Mouse (Mus musculus): ENCODE measurements around the gene Tbc1d4. TPM values are rescaled to one million over a fixed set of nuclear protein-coding genes. Genes with fewer than 3 reads are reported as not detected.
"Not testable (repeated sequence)": the region's sequence is repeated elsewhere in the genome, so short reads cannot be mapped to it uniquely, and the experiment has no call there.

The Tbc1d4 gene
- polyA plus RNA-seq, 1 experiment = 10.6 TPM

DNA sequence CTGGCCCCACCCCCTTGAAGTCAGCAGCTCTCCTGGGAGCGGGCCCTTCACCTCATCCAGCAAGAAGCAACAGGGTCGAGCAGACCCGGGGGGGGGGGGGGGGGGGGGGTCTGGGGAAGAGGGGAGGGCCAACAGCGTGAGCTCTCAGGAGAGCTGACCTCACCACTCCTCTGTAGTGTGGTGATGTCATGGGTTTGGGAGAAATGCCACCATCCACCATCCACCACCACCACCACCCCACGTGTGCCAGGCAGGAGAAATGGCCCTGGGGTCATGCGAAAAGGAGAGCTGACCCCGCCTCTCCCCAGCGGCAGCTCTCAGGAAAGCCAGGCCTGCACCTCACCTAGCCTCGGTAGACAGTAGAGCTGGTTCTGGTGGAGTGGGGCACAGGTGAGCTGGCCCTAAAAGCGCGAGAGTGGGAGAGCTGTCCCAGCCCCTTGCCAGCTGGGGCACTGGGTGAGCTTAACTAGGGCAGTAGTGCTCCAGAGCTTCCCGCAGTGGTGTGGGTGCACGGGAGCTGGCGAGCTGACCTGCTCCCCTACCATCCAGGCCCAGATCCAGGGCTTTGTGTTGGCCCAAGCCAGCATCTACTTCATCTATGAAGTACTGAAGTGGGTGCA lies 11.8 kb downstream of the Tbc1d4 start:
- Histone ChIP-seq H3K4me3 (replicated peaks; ENCODE audit: extremely low read depth, low read depth, low read length) (no peak overlapping the region), H3K4me1 (ENCODE audit: control insufficient read depth, insufficient read depth, low read length) (no peaks in the 10 kb centered on the region)
- DNase-seq = no peak
- TF ChIP-seq CTCF (IDR thresholded peaks at IDR 0.05; ENCODE audit: insufficient read depth, low read length) (no peak), POLR2A (IDR thresholded peaks at IDR 0.05; ENCODE audit: borderline replicate concordance, extremely low read depth, low read depth, low read length) (no peak)
- WGBS = 85% methylated on average over 10 of the region's 14 CpGs

DNA sequence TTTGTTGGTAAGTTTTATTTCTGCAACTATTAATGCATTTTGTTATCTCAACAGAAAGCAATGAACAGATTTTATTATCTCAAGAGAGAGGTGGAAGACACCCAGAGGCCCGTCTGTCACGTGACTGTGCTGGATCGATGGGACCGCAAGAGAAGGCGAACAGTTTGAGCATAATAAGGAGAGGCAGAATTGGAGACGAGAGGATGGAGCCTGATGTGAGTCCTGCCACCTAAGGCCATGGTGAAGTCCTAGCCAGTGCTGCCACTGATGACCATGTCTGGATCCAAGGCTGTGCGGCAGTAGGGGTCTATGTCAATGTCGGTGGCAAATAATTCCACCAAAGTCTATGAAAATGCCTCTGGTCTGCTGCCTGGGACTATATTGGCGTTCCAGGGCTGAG lies 12.3 kb downstream of the Tbc1d4 start:
- no peak for DNase-seq
- no peak overlapping the region for H3K4me3 ChIP-seq (replicated peaks; ENCODE audit: extremely low read depth, low read depth, low read length)
- H3K4me1 ChIP-seq (ENCODE audit: control insufficient read depth, insufficient read depth, low read length) = no peaks in the 10 kb centered on the region
- WGBS = 97% methylated on average over 9 of the region's 9 CpGs
- no peak for TF ChIP-seq CTCF (IDR thresholded peaks at IDR 0.05; ENCODE audit: insufficient read depth, low read length)
- TF ChIP-seq POLR2A (IDR thresholded peaks at IDR 0.05; ENCODE audit: borderline replicate concordance, extremely low read depth, low read depth, low read length) = no peak

DNA sequence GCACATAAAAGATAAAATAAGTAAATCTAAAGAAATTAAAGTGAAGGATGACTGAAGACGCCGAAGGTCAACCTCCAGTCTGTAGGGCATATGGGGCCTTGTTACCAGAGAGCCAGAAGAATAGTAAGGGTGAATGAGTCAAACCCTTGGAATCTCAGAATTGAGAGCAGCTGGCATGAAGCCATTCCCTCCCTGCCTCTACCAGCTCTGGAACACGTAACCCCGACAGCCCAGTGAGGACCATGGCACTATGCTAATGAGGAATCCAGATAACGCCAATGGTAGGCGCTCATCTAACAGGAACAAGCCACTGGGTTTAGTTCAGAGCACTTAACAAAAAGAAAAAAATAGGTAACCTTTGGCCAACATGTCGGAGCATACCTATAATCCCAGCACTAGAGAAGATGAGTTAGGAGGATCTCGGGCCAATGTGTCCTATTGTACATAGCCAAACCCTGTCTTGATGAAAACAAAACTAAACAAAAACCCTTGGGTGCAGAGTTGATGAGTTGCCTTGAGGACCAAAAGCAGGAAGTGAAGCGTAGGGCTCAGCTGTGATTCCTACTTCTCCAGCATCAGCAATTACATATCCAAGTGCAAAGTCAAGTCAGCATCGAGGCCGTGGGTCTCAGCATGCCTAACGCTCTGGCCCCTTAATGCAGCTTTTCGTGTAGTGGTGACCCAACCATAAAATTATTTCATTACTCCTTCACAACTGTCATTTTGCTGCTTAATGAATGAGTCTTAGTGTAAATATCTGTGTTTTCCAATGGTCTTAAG lies 13.5 kb downstream of the Tbc1d4 start:
- TF ChIP-seq POLR2A (IDR thresholded peaks at IDR 0.05; ENCODE audit: borderline replicate concordance, extremely low read depth, low read depth, low read length) (no peak), CTCF (IDR thresholded peaks at IDR 0.05; ENCODE audit: insufficient read depth, low read length) (no peak)
- H3K4me1 ChIP-seq (ENCODE audit: control insufficient read depth, insufficient read depth, low read length) = no peaks in the 10 kb centered on the region
- 90% methylated on average over 13 of the region's 13 CpGs for WGBS
- H3K4me3 ChIP-seq (replicated peaks; ENCODE audit: extremely low read depth, low read depth, low read length) = no peak overlapping the region
- DNase-seq = no peak

DNA sequence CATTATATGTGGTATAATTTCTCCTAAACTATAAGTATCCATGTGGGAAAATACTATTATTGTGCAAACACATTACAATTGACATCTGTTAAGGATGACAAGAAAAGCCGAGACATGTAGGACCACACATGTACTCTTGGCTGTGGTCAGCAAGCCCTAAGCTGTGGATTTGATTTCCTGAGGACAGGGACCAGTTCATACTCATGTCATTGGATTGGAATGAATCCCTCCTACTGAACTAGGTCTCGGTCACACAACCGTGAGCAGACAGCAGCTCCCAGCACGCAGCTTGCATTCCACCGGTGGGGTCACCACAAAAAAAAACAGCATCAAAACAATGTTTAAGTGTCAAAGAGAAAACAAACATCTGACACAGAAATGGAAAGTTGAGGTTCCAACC lies 15.0 kb downstream of the Tbc1d4 start:
- TF ChIP-seq CTCF (IDR thresholded peaks at IDR 0.05; ENCODE audit: insufficient read depth, low read length) = no peak
- TF ChIP-seq POLR2A (IDR thresholded peaks at IDR 0.05; ENCODE audit: borderline replicate concordance, extremely low read depth, low read depth, low read length) = no peak
- no peak overlapping the region for H3K4me3 ChIP-seq (replicated peaks; ENCODE audit: extremely low read depth, low read depth, low read length)
- 84% methylated on average over 5 of the region's 5 CpGs for WGBS
- DNase-seq = no peak
- H3K4me1 ChIP-seq (ENCODE audit: control insufficient read depth, insufficient read depth, low read length) = no peaks in the 10 kb centered on the region

DNA sequence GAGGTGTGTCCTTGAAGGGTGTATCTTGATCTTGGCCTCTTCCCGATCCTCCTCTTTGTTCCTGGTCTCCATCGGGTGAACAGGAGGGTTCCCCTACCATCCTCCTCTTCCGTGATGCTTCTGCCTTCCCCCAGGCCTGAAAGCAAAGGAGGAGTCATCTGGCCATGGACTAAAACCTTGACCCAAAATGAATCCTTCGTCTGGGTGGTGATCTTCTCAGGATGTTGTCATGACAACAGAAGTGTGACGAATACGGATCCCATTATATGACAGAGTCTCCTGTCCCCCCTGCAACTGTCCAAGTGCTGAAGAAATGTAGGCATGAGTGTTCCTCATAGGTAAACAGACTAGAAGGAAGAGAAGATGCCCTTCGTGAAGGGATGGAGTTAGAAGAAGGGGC lies 15.7 kb downstream of the Tbc1d4 start:
- Histone ChIP-seq H3K4me3 (replicated peaks; ENCODE audit: extremely low read depth, low read depth, low read length) (no peak overlapping the region), H3K4me1 (ENCODE audit: control insufficient read depth, insufficient read depth, low read length) (no peaks in the 10 kb centered on the region)
- 86% methylated on average over 7 of the region's 7 CpGs for WGBS
- TF ChIP-seq CTCF (IDR thresholded peaks at IDR 0.05; ENCODE audit: insufficient read depth, low read length) (no peak), POLR2A (IDR thresholded peaks at IDR 0.05; ENCODE audit: borderline replicate concordance, extremely low read depth, low read depth, low read length) (no peak)
- no peak for DNase-seq

GRCm38 (mm10) chr14:101591101-101591500 lies 17.9 kb downstream of the Tbc1d4 start:
- WGBS = 88% methylated on average over 5 of the region's 5 CpGs
- TF ChIP-seq POLR2A (IDR thresholded peaks at IDR 0.05; ENCODE audit: borderline replicate concordance, extremely low read depth, low read depth, low read length) (no peak), CTCF (IDR thresholded peaks at IDR 0.05; ENCODE audit: insufficient read depth, low read length) (no peak)
- no peaks in the 10 kb centered on the region; the same call in 1 of the 2 replicates for H3K4me1 ChIP-seq (ENCODE audit: control insufficient read depth, insufficient read depth, low read length)
- no peak overlapping the region for H3K4me3 ChIP-seq (replicated peaks; ENCODE audit: extremely low read depth, low read depth, low read length)
- DNase-seq = no peak

DNA sequence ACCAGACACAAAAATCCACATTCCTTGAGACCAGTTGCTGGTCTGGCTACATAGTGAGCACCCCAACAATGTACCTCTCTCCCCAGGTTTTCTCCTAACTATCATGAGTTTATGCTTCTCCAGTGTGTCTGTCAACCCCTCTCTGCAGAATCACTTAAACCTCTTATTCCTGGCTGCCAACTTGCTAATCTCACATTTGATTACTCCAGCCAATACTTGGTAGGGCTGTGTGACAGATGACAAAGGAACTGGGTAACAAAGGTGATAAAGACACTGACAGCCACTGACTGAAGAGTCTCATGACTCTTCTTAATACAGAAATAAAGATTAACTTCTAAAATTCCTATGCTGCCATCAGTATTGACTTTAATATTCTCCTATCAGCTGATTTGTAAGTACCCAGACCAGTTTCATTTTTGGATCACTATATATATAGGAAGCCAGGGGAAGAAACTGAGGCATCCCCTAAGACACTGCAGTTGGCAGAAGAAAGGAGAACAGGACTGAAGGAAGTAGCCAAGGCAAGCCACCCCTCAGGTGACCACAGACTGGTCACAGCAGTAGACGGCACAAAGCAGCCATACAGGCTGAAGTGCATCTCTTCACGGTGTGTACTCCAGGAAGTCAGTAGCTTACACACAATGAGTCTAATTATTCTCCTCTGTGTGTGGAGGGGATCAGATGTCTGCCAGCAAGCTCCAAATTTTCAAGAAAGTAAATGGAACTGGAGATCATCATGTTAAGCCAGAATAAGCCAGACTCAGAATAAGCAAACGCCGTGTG lies 20.6 kb downstream of the Tbc1d4 start:
- 43% methylated on average over 3 of the region's 4 CpGs for WGBS
- not testable (repeated sequence) for H3K4me3 ChIP-seq (replicated peaks; ENCODE audit: extremely low read depth, low read depth, low read length); DNase-seq; H3K4me1 ChIP-seq (ENCODE audit: control insufficient read depth, insufficient read depth, low read length)

DNA sequence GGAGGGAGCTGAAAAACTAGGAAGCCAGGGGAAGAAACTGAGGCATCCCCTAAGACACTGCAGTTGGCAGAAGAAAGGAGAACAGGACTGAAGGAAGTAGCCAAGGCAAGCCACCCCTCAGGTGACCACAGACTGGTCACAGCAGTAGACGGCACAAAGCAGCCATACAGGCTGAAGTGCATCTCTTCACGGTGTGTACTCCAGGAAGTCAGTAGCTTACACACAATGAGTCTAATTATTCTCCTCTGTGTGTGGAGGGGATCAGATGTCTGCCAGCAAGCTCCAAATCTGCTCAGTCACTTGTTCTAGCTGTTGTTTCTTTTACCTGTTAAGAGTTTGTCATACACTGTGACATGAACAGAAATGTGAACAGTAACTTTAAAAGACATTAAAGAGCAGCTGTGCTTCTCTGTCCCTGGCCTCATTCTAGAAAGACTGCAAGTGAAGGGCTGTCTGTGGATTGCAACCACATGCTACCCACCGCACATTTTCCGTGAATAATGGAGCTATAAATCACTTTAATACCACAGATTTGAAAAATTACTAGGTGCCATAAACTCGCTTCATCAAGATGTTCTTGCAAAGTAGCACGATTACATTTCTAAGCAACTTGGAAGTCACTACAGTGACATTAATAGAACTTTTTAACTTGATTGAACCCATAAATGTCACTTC lies 21.5 kb downstream of the Tbc1d4 start:
- not testable (repeated sequence) for DNase-seq; H3K4me3 ChIP-seq (replicated peaks; ENCODE audit: extremely low read depth, low read depth, low read length); H3K4me1 ChIP-seq (ENCODE audit: control insufficient read depth, insufficient read depth, low read length)
- WGBS = 63% methylated on average over 4 of the region's 6 CpGs

- 57% methylated on average over 7 of the region's 7 CpGs for WGBS
- no peaks in the 10 kb centered on the region; the same call in 1 of the 2 replicates for H3K4me1 ChIP-seq (ENCODE audit: control insufficient read depth, insufficient read depth, low read length)
- TF ChIP-seq CTCF (IDR thresholded peaks at IDR 0.05; ENCODE audit: insufficient read depth, low read length) = no peak
- no peak for TF ChIP-seq POLR2A (IDR thresholded peaks at IDR 0.05; ENCODE audit: borderline replicate concordance, extremely low read depth, low read depth, low read length)
- no peak overlapping the region for H3K4me3 ChIP-seq (replicated peaks; ENCODE audit: extremely low read depth, low read depth, low read length)
- DNase-seq = no peak
These were observed 22.9 kb downstream of the Tbc1d4 start for GRCm38 (mm10) chr14:101586096-101586495.

All from lung, adult 2 months (tissue).